Mouse (Mus musculus): Measurements from ENCODE around the gene Vwc2l.

DNA sequence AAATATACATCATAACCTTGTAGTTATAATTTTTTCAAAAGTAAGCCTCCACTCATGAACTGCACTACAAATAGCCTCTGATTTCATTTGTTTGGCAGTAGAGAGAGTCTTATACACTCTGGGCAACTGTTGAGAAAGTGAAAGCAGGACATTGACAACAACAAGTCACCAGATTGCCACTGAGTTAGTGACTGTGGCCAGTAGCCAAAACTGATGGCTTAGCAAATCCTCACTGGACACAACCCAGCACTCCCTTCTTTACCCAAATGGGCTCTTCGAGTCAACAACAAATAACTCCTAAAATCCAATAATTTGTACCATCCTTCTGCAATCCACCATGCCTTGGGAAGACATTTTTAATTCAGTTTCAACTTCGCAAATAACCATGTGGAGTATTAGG is 155.0 kb downstream of the Vwc2l start:
- TF ChIP-seq POLR2A (IDR thresholded peaks at IDR 0.05; ENCODE audit: low read depth, low read length) (no peak), CTCF (IDR thresholded peaks at IDR 0.05; ENCODE audit: extremely low read depth, insufficient read length, insufficient replicate concordance, low read depth, low read length) (no peak)

Measured in small intestine, adult 2 months (tissue).